Mouse (Mus musculus): Measurements from ENCODE around the gene Tmem132a. TPM values are rescaled to one million over a fixed set of nuclear protein-coding genes. Genes with fewer than 3 reads are reported as not detected.

Tmem132a gene
- polyA plus RNA-seq, 1 experiment from 2014 or later = 111 TPM

- 87% methylated on average over 6 of the region's 6 CpGs for WGBS
- Histone ChIP-seq H3K9ac (no peak overlapping the region), H3K27ac (no peak overlapping the region), H3K9me3 (no peaks in the 10 kb centered on the region), H3K4me2 (replicated peaks) (no peak overlapping the region), H3K27me3 (no peaks in the 10 kb centered on the region), H3K4me1 (peaks cover 24% of the 10 kb centered on the region), H3K4me3 (no peak overlapping the region), H3K36me3 (peaks cover 81% of the 10 kb centered on the region)
- no peak for ATAC-seq (ENCODE audit: low FRiP score, low read depth)
Measured at GRCm38 (mm10) chr19:10900315-10900714, 30.6 kb upstream of the Tmem132a start.

GRCm38 (mm10) chr19:10897491-10897890 lies 27.8 kb upstream of the Tmem132a start:
- no peak for ATAC-seq (ENCODE audit: low FRiP score, low read depth)
- Histone ChIP-seq H3K27me3 (no peaks in the 10 kb centered on the region), H3K36me3 (peaks cover 53% of the 10 kb centered on the region), H3K4me2 (replicated peaks) (peak overlapping the region; percentile 94; the same call in 1 of the 2 replicates), H3K4me3 (0 out of 2 replicates have a peak overlapping the region, but pooled peaks have one; percentile 92), H3K9me3 (no peaks in the 10 kb centered on the region), H3K9ac (peak overlapping the region; percentile 19; the same call in 1 of the 2 replicates), H3K4me1 (peaks cover 21% of the 10 kb centered on the region), H3K27ac (no peak overlapping the region)
- 81% methylated on average over 8 of the region's 8 CpGs for WGBS

GRCm38 (mm10) chr19:10896849-10897248 lies 27.1 kb upstream of the Tmem132a start:
- Histone ChIP-seq H3K4me1 (peaks cover 21% of the 10 kb centered on the region), H3K36me3 (peaks cover 47% of the 10 kb centered on the region), H3K9ac (peak overlapping the region; percentile 96), H3K27me3 (no peaks in the 10 kb centered on the region), H3K27ac (no peak overlapping the region), H3K9me3 (no peaks in the 10 kb centered on the region), H3K4me2 (replicated peaks) (peak overlapping the region; percentile 94), H3K4me3 (peak overlapping the region; percentile 92)
- WGBS = 85% methylated on average over 7 of the region's 7 CpGs
- no peak for ATAC-seq (ENCODE audit: low FRiP score, low read depth)

- Histone ChIP-seq H3K27ac (peak overlapping the region; percentile 94), H3K9me3 (no peaks in the 10 kb centered on the region), H3K4me2 (replicated peaks) (peak overlapping the region; percentile 94), H3K9ac (peak overlapping the region; percentile 96), H3K36me3 (peaks cover 36% of the 10 kb centered on the region), H3K27me3 (no peaks in the 10 kb centered on the region), H3K4me1 (peaks cover 21% of the 10 kb centered on the region), H3K4me3 (peak overlapping the region; percentile 92)
- no peak for ATAC-seq (ENCODE audit: low FRiP score, low read depth)
- WGBS = 1% methylated on average over 16 of the region's 16 CpGs
Measured at GRCm38 (mm10) chr19:10895708-10896107, 26.0 kb upstream of the Tmem132a start.

GRCm38 (mm10) chr19:10895016-10895528 lies 25.3 kb upstream of the Tmem132a start, which contains the start of gene Prpf19:
Prpf19 (plus strand) TSS chr19:10895231.
- H3K27me3 ChIP-seq = no peaks in the 10 kb centered on the region
- under 1% methylated on average over 43 of the region's 43 CpGs for WGBS
- ATAC-seq (ENCODE audit: low FRiP score, low read depth) = peak; percentile 95

GRCm38 (mm10) chr19:10892201-10892600 lies 22.5 kb upstream of the Tmem132a start:
- H3K4me2 ChIP-seq (replicated peaks) = no peak overlapping the region
- peaks cover under 1% of the 10 kb centered on the region for H3K36me3 ChIP-seq
- no peaks in the 10 kb centered on the region for H3K9me3 ChIP-seq
- ATAC-seq (ENCODE audit: low FRiP score, low read depth) = no peak
- 93% methylated on average over 3 of the region's 3 CpGs for WGBS
- H3K27me3 ChIP-seq = no peaks in the 10 kb centered on the region
- no peak overlapping the region for H3K4me3 ChIP-seq
- no peak overlapping the region for H3K27ac ChIP-seq
- no peak overlapping the region for H3K9ac ChIP-seq
- H3K4me1 ChIP-seq = peaks cover 18% of the 10 kb centered on the region

More at GRCm38 (mm10) chr19:10895016-10895528, 25.3 kb upstream of the Tmem132a start, which contains the start of gene Prpf19:
- H3K4me1 ChIP-seq = peaks cover 21% of the 10 kb centered on the region
- H3K27ac ChIP-seq = peak within 1 kb of the TSS; percentile 94
- no peaks in the 10 kb centered on the region for H3K9me3 ChIP-seq
- H3K4me3 ChIP-seq = peak within 1 kb of the TSS; percentile 92
- peak within 1 kb of the TSS; percentile 96 for H3K9ac ChIP-seq
- H3K36me3 ChIP-seq = peaks cover 30% of the 10 kb centered on the region
- H3K4me2 ChIP-seq (replicated peaks) = peak within 1 kb of the TSS; percentile 94

GRCm38 (mm10) chr19:10881426-10882154 lies 11.8 kb upstream of the Tmem132a start, which contains the start of gene Tmem109:
Tmem109 (minus strand) TSS chr19:10882001.
- WGBS = under 1% methylated on average over 49 of the region's 49 CpGs
- peak within 1 kb of the TSS; percentile 94 for H3K4me2 ChIP-seq (replicated peaks)
- peaks cover 14% of the 10 kb centered on the region for H3K36me3 ChIP-seq
- peaks cover 14% of the 10 kb centered on the region for H3K9me3 ChIP-seq
- H3K4me3 ChIP-seq = peak within 1 kb of the TSS; percentile 65
- H3K9ac ChIP-seq = peak within 1 kb of the TSS; percentile 77
- H3K27ac ChIP-seq = peak within 1 kb of the TSS; percentile 97
- H3K4me1 ChIP-seq = peaks cover 17% of the 10 kb centered on the region
- no peaks in the 10 kb centered on the region for H3K27me3 ChIP-seq
- peak; percentile 91 for ATAC-seq (ENCODE audit: low FRiP score, low read depth)

GRCm38 (mm10) chr19:10880975-10881425 lies 11.3 kb upstream of the Tmem132a start:
- peak overlapping the region; percentile 77 for H3K9ac ChIP-seq
- peaks cover 17% of the 10 kb centered on the region for H3K4me1 ChIP-seq
- WGBS = 5% methylated on average over 14 of the region's 14 CpGs
- H3K4me3 ChIP-seq = peak overlapping the region; percentile 65
- peaks cover 14% of the 10 kb centered on the region for H3K9me3 ChIP-seq
- peak; percentile 56; the same call in 1 of the 2 replicates for ATAC-seq (ENCODE audit: low FRiP score, low read depth)
- peak overlapping the region; percentile 34; the same call in 1 of the 2 replicates for H3K27ac ChIP-seq
- H3K36me3 ChIP-seq = peaks cover 14% of the 10 kb centered on the region
- peak overlapping the region; percentile 94 for H3K4me2 ChIP-seq (replicated peaks)
- no peaks in the 10 kb centered on the region for H3K27me3 ChIP-seq

GRCm38 (mm10) chr19:10880085-10880974 lies 10.6 kb upstream of the Tmem132a start:
- peaks cover 12% of the 10 kb centered on the region for H3K9me3 ChIP-seq
- H3K4me1 ChIP-seq = peaks cover 17% of the 10 kb centered on the region
- peak overlapping the region; percentile 94 for H3K4me2 ChIP-seq (replicated peaks)
- H3K4me3 ChIP-seq = peak overlapping the region; percentile 65
- peak overlapping the region; percentile 77 for H3K9ac ChIP-seq
- peaks cover 15% of the 10 kb centered on the region for H3K36me3 ChIP-seq
- 58% methylated on average over 6 of the region's 7 CpGs for WGBS
- no peaks in the 10 kb centered on the region for H3K27me3 ChIP-seq
- no peak overlapping the region; the same call in 1 of the 2 replicates for H3K27ac ChIP-seq
- ATAC-seq (ENCODE audit: low FRiP score, low read depth) = no peak

GRCm38 (mm10) chr19:10878201-10878837 lies 8.6 kb upstream of the Tmem132a start:
- H3K27me3 ChIP-seq = no peaks in the 10 kb centered on the region
- no peak overlapping the region for H3K9ac ChIP-seq
- H3K4me1 ChIP-seq = peaks cover 17% of the 10 kb centered on the region
- H3K36me3 ChIP-seq = peaks cover 31% of the 10 kb centered on the region
- H3K4me2 ChIP-seq (replicated peaks) = no peak overlapping the region
- H3K9me3 ChIP-seq = peaks cover 2% of the 10 kb centered on the region; the same call in 1 of the 2 replicates
- 87% methylated on average over 7 of the region's 7 CpGs for WGBS
- ATAC-seq (ENCODE audit: low FRiP score, low read depth) = no peak
- no peak overlapping the region for H3K27ac ChIP-seq
- H3K4me3 ChIP-seq = no peak overlapping the region

- Histone ChIP-seq H3K9ac (no peak overlapping the region), H3K4me3 (no peak overlapping the region), H3K9me3 (no peaks in the 10 kb centered on the region), H3K27ac (no peak overlapping the region), H3K4me1 (peaks cover 34% of the 10 kb centered on the region), H3K27me3 (no peaks in the 10 kb centered on the region), H3K4me2 (replicated peaks) (no peak overlapping the region), H3K36me3 (peaks cover 52% of the 10 kb centered on the region)
- ATAC-seq (ENCODE audit: low FRiP score, low read depth) = no peak
- WGBS = 80% methylated on average over 14 of the region's 14 CpGs
Measured at GRCm38 (mm10) chr19:10871328-10871961, 1.7 kb upstream of the Tmem132a start.

Data from limb, embryonic 13.5 days (tissue).